Mouse (Mus musculus): ENCODE data around the gene Unc80. TPM values are rescaled to one million over a fixed set of nuclear protein-coding genes. Genes with fewer than 3 reads are reported as not detected.

Gene Unc80
- polyA plus RNA-seq, 1 experiment from 2014 or later: 0.93 TPM

- Histone ChIP-seq H3K27ac (peak overlapping the region; percentile 91), H3K4me3 (peak overlapping the region; percentile 89), H3K4me1 (replicated peaks) (peaks cover 18% of the 10 kb centered on the region), H3K9me3 (no peaks in the 10 kb centered on the region), H3K36me3 (no peaks in the 10 kb centered on the region), H3K27me3 (ENCODE audit: insufficient read depth, poor library complexity, severe bottlenecking) (no peaks in the 10 kb centered on the region)
- WGBS: 43% methylated on average over 5 of the region's 5 CpGs
- no peak for DNase-seq (ENCODE audit: low spot score)
These were observed 232.1 kb downstream of the Unc80 start for GRCm38 (mm10) chr1:66700149-66700692.

- peak within 1 kb of the TSS; percentile 91 for H3K27ac ChIP-seq
- peak; percentile 95 for DNase-seq (ENCODE audit: low spot score)
- H3K4me3 ChIP-seq: peak within 1 kb of the TSS; percentile 89
- peaks cover 18% of the 10 kb centered on the region for H3K4me1 ChIP-seq (replicated peaks)
- H3K9me3 ChIP-seq: no peaks in the 10 kb centered on the region
- no peaks in the 10 kb centered on the region for H3K27me3 ChIP-seq (ENCODE audit: insufficient read depth, poor library complexity, severe bottlenecking)
- under 1% methylated on average over 73 of the region's 73 CpGs for WGBS
- H3K36me3 ChIP-seq: no peaks in the 10 kb centered on the region
These were observed 232.8 kb downstream of the Unc80 start, which contains the start of gene Rpe for GRCm38 (mm10) chr1:66700693-66701575. Rpe (plus strand) TSS chr1:66700831.

GRCm38 (mm10) chr1:66701576-66701940 lies 233.4 kb downstream of the Unc80 start:
- H3K27me3 ChIP-seq (ENCODE audit: insufficient read depth, poor library complexity, severe bottlenecking): no peaks in the 10 kb centered on the region
- peaks cover 18% of the 10 kb centered on the region for H3K4me1 ChIP-seq (replicated peaks)
- no peaks in the 10 kb centered on the region for H3K9me3 ChIP-seq
- peak overlapping the region; percentile 89 for H3K4me3 ChIP-seq
- H3K36me3 ChIP-seq: peaks cover 3% of the 10 kb centered on the region
- no peak for DNase-seq (ENCODE audit: low spot score)
- WGBS: 39% methylated on average over 2 of the region's 2 CpGs
- H3K27ac ChIP-seq: peak overlapping the region; percentile 91

- Histone ChIP-seq H3K9me3 (no peaks in the 10 kb centered on the region), H3K27me3 (ENCODE audit: insufficient read depth, poor library complexity, severe bottlenecking) (no peaks in the 10 kb centered on the region), H3K27ac (no peak overlapping the region), H3K4me1 (replicated peaks) (peaks cover 18% of the 10 kb centered on the region), H3K36me3 (peaks cover 16% of the 10 kb centered on the region), H3K4me3 (no peak overlapping the region)
- WGBS: 84% methylated on average over 4 of the region's 4 CpGs
- DNase-seq (ENCODE audit: low spot score): no peak
These were observed 234.6 kb downstream of the Unc80 start for GRCm38 (mm10) chr1:66702623-66703345.

GRCm38 (mm10) chr1:66704523-66704922 lies 236.4 kb downstream of the Unc80 start:
- Histone ChIP-seq H3K36me3 (peaks cover 33% of the 10 kb centered on the region), H3K27me3 (ENCODE audit: insufficient read depth, poor library complexity, severe bottlenecking) (no peaks in the 10 kb centered on the region), H3K4me3 (no peak overlapping the region), H3K27ac (no peak overlapping the region), H3K4me1 (replicated peaks) (peaks cover 18% of the 10 kb centered on the region), H3K9me3 (no peaks in the 10 kb centered on the region)
- no peak for DNase-seq (ENCODE audit: low spot score)
- WGBS: 67% methylated on average over 6 of the region's 6 CpGs

GRCm38 (mm10) chr1:66712859-66713258 lies 244.7 kb downstream of the Unc80 start:
- H3K4me3 ChIP-seq: no peak overlapping the region
- DNase-seq (ENCODE audit: low spot score): no peak
- H3K27me3 ChIP-seq (ENCODE audit: insufficient read depth, poor library complexity, severe bottlenecking): no peaks in the 10 kb centered on the region
- peaks cover 89% of the 10 kb centered on the region for H3K36me3 ChIP-seq
- H3K4me1 ChIP-seq (replicated peaks): no peaks in the 10 kb centered on the region
- H3K27ac ChIP-seq: no peak overlapping the region
- no peaks in the 10 kb centered on the region for H3K9me3 ChIP-seq
- WGBS: 94% methylated on average over 3 of the region's 3 CpGs

- H3K36me3 ChIP-seq: peaks cover 39% of the 10 kb centered on the region
These were observed 262.4 kb downstream of the Unc80 start for GRCm38 (mm10) chr1:66730581-66730980.

More at GRCm38 (mm10) chr1:66730581-66730980, 262.4 kb downstream of the Unc80 start:
- no peak for DNase-seq (ENCODE audit: low spot score)
- Histone ChIP-seq H3K4me1 (replicated peaks) (no peaks in the 10 kb centered on the region), H3K27ac (no peak overlapping the region), H3K9me3 (no peaks in the 10 kb centered on the region), H3K27me3 (ENCODE audit: insufficient read depth, poor library complexity, severe bottlenecking) (no peaks in the 10 kb centered on the region), H3K4me3 (no peak overlapping the region)
- 93% methylated on average over 1 of the region's 1 CpGs for WGBS

Other genes with a start within 250 kb of the Unc80 start
- 41.6 and 49.6 TPM in 2 replicates for gene Rpe, start 232.5 kb downstream of the Unc80 start, polyA plus RNA-seq (2016; fragmentation: Nextera tagmentation; extraction: Ambion mirVana)